Mouse (Mus musculus) adrenal gland, postnatal 14 days (tissue): ENCODE results near the gene Rad23a. TPM values are rescaled to one million over a fixed set of nuclear protein-coding genes. Genes with fewer than 3 reads are reported as not detected.
"Not testable (repeated sequence)": the region's sequence is repeated elsewhere in the genome, so short reads cannot be mapped to it uniquely, and the experiment has no call there.

ENCODE experiments used
- DNase-seq: peaks from one replicate; pipeline ENCODE4 v3.0.0; 2021; ENCODE audit warnings: mixed read lengths
- total RNA-seq: library from RNA; stranded (reverse); gene quantifications from 2 replicates; pipeline ENCODE4 v1.2.3, GENCODE M21; 2021

The Rad23a gene
- total RNA-seq, 1 experiment from 2014 or later = 108 TPM

DNA sequence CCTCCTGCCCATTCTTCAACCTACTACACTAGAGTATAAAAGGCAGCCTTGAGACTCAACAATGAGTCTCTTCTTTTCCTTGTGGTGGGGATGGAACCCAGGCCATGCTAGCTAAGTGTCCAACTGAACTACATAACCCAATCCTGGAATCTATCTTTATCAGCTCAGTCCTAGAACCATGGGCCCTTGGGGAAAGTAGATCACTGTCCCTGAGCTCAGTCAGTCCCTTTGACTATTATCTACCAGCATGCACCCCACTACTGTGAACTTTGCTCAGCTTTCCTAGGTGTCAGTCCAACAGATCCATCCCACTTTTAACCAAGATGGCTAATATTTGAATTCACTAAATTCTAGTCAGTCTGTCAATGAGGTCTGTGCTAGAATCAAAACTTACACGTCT lies 1.0 kb upstream of the Rad23a start:
- DNase-seq = no peak

- DNase-seq = no peak
Observed at GRCm38 (mm10) chr8:84839875-84840247, 604 bp downstream of the Rad23a start.

GRCm38 (mm10) chr8:84839411-84839810 lies 1.1 kb downstream of the Rad23a start:
- DNase-seq = no peak

DNA sequence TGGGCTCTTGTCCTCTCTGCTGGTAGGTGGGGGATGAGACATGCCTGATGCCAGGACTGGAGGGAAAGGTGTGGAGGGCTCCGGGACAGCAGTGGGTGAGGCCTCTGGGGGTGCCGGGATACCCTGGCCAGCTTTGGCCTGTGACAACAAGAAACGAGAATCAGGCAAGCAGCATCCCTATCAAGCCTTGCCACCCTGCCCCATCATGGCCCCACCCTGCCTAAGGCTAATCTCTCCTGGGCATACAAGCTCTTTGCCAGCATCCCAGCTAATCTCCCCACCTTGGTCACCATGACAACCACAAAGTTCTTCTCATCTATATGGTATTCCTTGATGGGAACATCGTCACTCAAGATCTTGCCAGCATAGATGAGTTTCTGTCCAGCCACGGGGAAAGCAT lies 2.0 kb downstream of the Rad23a start:
- DNase-seq = no peak

DNA sequence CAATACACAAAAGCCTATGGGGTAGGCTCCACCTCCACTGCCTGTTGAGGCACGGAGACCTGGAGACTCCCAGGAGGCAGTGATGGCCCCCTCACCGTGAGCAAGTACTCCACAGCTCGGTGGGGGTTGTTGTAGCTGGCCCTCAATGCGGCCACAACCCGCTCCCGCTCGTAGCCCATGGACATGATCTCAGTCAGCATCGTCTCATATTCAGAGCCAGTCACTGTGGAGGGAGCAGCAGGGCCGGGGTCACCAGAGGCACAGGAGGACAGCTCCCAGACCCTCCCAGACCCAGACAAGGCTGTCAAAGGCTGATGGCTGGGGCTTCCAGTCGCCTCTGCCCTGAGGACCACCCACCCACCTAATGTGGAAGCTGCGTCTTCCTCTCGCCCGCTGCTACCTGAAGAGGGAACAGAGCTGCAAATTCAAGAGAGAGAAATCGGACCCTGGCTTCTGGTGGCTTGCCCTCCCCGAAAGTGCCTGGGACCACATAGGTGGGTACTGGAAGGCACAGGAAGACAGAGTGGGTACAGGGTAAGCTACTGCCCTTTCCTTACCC lies 2.5 kb downstream of the Rad23a start:
- DNase-seq = no peak

GRCm38 (mm10) chr8:84837149-84837911 lies 3.1 kb downstream of the Rad23a start:
- no peak for DNase-seq

DNA sequence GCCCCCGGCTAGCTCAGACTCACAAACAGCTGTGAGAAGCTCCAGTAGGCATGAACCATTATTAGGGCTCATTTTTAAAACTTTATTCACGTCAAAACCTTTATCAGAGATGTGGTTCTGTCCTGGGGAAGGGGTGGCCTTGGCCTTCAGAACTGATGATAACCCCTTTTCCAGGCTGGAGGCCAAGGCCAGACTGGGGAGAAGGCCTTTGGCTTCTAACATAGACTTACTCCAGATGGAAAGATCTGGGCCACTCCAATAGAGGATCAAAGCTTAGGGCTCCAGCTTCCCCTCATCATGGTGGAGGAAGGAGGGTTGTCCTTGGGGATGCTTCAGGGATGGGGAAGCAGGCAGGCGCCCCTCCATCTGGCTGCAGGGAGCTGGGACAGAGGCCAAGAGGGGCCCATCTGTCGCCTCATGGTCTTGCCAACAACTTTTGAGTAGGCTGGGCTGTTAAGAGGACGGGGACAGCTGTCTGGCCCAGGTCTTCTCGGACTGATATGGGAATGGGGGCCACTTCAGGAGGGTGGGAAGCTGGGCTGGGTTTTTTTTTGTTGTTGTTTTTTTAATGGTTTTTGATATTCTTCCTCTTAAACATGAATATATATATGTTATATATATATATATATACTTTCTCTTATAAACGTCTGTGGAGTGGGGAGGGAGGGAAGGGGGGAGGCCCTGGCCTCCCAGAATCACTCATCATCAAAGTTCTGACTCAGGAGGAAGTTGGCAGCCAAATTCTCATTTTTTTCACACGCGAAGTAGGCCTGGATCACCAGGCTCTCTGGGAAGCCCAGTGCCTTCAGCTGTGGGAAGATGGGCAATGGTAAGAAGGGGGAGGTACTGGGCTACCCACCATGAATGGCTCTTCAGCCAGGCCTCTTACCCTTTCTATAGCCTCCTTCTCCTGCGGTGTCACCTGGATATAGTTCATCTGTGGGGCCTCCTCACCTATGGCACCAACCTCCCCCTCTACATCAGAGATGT lies 5.3 kb downstream of the Rad23a start:
- peak; percentile 61 for DNase-seq

DNA sequence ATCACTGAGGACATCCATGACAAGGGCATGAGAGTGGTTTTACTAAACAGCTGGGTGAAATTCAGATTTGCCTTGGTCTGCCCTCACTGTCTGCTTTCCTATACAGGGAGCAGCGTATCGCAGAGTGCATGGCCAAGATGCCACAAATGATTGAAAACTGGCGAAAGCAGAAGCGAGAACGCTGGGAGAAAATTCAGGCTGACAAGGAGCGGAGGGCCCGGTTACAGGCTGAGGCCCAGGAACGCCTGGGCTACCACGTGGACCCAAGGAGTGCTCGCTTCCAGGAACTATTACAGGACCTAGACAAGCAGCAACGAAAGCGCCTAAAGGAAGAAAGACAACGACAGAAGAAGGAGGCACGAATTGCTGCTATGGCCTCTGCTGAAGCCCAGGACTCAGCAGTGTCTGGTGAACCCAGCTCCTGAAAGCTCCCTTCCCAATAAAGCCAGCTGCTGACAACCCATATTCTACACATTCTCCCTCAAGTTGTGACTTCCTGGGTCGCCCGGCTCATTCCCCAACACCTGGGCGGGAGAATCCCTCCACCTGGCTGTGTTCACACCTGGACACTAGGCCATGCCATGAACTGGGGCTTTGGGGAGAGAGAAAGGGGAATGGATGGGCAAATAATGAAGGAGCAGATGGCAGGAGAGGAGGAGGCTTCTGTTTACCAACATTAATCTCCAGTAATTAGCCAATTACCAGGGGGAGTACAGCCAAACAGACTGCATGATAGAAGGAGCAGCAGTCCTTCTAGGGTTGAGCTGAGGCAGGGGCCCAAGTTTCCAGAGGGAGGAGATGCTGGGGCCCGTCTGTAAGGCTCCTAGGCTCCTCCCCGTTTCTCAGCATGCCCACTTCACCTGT lies 6.2 kb downstream of the Rad23a start:
- no peak for DNase-seq

DNA sequence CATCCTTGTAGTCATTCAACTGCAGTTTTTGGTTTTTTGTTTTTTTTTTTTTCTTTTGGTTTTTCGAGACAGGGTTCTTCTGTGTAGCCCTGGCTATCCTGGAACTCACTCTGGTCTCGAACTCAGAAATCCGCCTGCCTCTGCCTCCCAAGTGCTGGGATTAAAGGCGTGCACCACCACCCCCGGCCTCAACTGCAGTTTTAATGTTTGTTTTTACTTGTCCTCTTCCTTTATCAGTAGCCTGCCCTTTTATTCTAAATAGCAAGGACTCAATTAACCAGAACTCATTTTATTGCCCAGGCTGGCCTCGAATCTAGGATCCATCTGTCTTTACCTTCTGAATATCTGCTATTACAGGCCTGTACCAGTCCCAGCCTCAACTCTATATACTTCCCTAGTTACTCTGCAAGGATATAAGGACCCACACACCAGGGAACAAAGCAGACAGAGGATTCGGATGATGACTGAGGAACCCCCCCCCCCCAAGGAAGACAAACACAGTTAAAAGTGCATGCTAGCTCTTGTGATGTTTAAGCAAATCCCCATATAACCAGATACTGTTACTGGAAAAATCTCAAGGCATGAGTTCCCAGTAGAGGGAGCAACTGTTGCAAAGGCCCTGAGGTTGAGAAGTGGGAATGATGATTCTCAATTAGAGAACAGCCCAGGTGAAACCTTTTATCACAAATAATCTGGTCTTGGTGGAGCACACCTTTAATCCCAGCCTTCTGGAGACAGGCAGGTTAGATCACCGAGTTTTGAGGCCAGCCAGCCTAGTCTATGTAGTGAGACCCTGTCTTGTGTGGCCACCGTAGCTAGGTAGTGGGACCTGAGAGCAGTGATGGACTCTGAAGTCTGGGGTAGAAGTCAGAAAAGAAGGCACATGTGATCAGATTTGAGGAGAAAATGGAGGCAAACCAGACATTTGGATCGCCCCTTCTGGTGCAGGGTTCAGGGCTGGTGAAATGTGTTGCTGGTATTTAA lies 7.4 kb downstream of the Rad23a start:
- no peak for DNase-seq

DNA sequence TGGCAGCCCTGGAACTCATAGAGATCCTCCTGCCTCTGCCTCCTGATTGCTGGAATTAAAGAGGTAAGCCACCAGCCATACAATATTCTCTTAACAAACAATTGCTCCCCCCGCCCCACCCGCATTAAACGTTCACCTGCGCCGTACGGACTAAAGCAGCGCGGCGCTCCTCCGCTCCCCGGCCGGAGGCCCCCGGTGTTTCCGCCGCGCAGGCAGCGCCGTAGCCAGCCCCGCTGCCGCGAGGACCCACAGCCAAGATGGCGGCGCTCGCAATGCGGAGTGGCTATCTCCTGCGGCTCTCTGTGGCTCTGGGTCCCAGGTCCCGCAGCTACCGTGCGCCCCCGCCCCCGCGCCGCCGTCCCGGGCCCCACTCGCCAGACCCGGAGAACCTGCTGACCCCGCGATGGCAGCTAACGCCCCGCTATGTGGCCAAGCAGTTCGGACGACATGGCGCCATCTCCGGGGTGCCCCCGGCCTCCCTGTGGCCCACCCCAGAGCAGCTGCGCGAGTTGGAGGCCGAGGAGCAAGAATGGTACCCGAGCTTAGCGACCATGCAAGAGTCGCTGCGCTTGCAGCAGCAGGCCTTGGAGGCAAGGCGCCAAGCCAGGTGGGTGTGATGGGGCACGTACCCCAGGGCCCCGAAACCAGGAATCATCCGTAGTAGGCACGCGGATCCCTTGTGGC lies 8.3 kb downstream of the Rad23a start:
- peak; percentile 89 for DNase-seq

- peak; percentile 68 for DNase-seq
Observed at GRCm38 (mm10) chr8:84831490-84831889, 9.0 kb downstream of the Rad23a start, which contains the start of gene Gadd45gip1. Gadd45gip1 (plus strand) TSS chr8:84831522.

GRCm38 (mm10) chr8:84826518-84826917 lies 13.9 kb downstream of the Rad23a start:
- not testable (repeated sequence) for DNase-seq

GRCm38 (mm10) chr8:84825636-84826035 lies 14.8 kb downstream of the Rad23a start:
- DNase-seq = no peak

DNA sequence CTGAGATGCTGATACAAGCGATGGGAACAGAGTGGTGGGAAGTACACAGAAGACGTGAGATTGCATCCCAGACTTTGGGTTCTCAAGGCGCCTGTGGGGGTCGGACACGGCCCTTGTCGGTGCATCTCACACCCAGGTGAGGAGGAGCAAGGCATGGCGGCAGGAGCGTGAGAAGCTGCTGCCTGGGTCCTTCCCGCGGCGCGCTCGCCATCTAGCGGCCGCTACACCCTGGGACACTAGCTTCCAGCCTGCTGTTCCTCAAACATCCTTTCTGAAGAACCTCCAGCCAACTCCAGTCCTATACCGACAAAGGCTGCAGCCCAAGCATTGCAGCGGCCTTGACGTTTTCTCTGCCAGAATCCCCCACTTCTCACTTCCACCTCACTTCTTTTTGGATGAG lies 16.8 kb downstream of the Rad23a start:
- DNase-seq = peak; percentile 73

DNA sequence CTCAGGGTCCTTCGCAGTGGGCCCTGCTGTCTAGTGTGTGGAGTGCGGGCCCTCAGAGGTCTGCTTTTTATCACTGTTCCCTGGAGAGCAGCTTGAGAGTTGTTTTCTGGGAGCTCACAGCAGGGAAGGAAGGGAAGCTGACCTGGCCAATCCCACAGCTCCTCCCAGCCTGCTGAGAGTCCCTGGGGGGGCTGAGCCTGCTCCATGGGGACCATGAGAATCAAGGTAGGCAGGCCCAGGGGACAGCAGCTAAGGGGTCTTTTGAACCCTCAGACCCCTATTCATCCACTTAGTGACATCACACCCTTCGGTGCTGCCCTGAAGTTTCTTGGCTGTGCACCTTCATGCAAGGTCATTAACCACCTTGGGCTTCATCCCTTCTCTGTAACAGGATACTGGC lies 17.7 kb downstream of the Rad23a start, which contains the start of gene Dand5:
Dand5 (minus strand) TSS at position 101 of the 400 bp plus-strand sequence.
- DNase-seq = no peak

DNA sequence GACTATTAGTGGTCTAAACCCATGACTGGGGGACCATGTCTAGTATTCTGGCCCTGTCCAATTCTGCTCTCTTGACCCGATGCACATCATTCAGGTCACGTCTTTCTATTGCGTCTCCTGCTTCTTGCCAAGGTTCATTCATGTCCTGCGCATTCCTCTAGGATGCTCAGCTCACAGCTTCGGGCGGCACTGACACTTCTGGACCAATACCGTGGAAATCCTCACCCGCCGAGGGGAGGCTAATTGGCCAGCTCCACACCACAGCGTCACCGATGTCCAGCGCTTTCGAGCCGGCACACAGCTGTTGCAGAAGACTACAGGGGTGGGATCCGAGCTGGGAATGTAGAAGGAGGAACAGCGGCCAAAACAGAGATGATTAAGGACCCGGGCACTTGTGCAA lies 24.3 kb downstream of the Rad23a start:
- DNase-seq = no peak

DNA sequence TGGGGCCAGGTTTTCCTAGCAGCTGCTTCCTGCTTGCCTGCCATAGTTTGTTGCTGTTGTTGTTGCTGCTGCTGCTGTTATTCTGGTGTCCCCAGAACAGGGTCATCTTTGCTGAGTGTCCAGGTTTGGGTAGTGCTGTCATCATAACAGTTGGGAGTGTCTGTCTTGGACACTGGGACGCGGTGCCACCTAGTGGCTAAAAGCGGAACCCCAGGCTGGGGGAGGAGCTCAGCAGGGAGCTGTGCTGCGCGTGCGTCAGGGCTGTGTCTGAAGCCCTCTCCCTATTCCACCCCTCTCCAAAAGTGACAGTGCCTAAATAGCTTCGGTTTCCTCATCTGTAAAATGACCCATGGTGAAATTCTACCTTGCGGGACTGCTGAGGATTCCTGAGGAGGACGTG lies 24.9 kb downstream of the Rad23a start:
- peak; percentile 98 for DNase-seq

DNA sequence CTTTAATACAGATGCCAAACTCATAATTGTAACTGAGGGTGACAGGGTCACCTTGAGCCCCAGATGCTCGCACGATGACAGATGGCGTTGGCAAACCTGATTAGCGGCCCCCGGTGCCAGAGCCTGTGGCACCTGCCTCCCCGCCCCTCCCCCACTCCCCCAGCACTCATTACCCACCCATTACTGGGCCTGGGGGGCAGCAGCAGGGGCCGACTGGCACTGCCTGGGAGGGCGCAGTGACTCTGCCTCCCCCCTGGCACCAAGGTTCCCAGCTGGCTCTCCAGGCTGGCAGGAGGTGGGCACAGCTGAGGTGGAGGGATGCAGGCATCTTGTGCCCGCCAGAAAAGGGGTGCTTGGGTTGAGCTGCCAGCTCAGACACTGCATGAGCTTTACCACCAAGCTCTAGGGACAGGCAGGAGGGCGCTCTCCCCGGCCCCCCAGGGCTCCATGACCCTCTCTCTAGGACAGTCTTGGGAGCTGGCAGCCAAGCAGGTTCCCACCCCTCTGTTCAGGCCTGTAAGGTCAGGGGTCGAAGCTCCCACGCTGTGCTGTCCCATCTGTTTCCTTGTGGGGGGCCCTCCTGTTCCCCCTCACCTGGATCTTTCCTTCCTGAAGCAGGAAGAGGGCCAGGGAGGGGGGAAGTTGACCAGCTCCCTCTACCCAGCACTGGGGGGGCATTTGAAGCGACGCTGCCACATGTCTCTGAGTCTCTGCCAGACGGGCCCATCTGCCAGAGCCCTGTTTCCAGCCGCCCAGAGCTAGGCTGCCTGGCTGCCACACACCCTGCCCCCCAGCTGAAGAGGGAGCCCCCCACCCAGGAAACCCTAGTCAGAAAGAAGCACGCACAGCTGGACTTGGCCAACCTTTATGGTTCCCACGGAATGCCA lies 25.7 kb downstream of the Rad23a start:
- DNase-seq = no peak

GRCm38 (mm10) chr8:84814240-84814554 lies 26.3 kb downstream of the Rad23a start:
- DNase-seq = no peak
